Mouse (Mus musculus): ENCODE measurements at regions not wholly inside any gene's neighbourhood (a gene's known extent, or its start where the extent isn't known, plus 50 kb on each side); places are given as distances from the start of the nearest gene placed in this dataset.

GRCm38 (mm10) chr12:92509494-92509893 is 660.5 kb upstream of the Sel1l start:
- no peak for DNase-seq

GRCm38 (mm10) chr12:92508796-92509489 is 660.0 kb upstream of the Sel1l start:
- no peak for DNase-seq

- DNase-seq = no peak
These were observed 635.0 kb upstream of the Sel1l start for GRCm38 (mm10) chr12:92483984-92484383.

GRCm38 (mm10) chr12:92474293-92475062 is 625.5 kb upstream of the Sel1l start:
- DNase-seq = no peak

GRCm38 (mm10) chr12:92451110-92451818 is 602.3 kb upstream of the Sel1l start:
- no peak for DNase-seq

- DNase-seq = no peak
These were observed 569.5 kb upstream of the Sel1l start for GRCm38 (mm10) chr12:92418458-92418857.

- peak in 1 of 2 experiments; percentile 1 for DNase-seq
These were observed 556.5 kb upstream of the Sel1l start for GRCm38 (mm10) chr12:92405506-92405905.

GRCm38 (mm10) chr12:92400987-92401386 is 552.0 kb upstream of the Sel1l start:
- DNase-seq = no peak

GRCm38 (mm10) chr12:92386195-92386594 is 537.2 kb upstream of the Sel1l start:
- DNase-seq = no peak

GRCm38 (mm10) chr12:92384266-92384937 is 535.4 kb upstream of the Sel1l start:
- no peak for DNase-seq

GRCm38 (mm10) chr12:92379130-92379529 is 530.2 kb upstream of the Sel1l start:
- no peak for DNase-seq

- no peak for DNase-seq
These were observed 517.0 kb upstream of the Sel1l start for GRCm38 (mm10) chr12:92365926-92366325.

- no peak for DNase-seq
These were observed 504.7 kb upstream of the Sel1l start for GRCm38 (mm10) chr12:92353386-92354257.

- DNase-seq = no peak
These were observed 469.3 kb upstream of the Sel1l start for GRCm38 (mm10) chr12:92318241-92318640.

- DNase-seq = no peak
These were observed 468.7 kb upstream of the Sel1l start for GRCm38 (mm10) chr12:92317609-92318008.

GRCm38 (mm10) chr12:92316285-92316684 is 467.3 kb upstream of the Sel1l start:
- DNase-seq = no peak

- no peak for DNase-seq
These were observed 466.9 kb upstream of the Sel1l start for GRCm38 (mm10) chr12:92315820-92316219.

GRCm38 (mm10) chr12:92302951-92303591 is 454.1 kb upstream of the Sel1l start:
- DNase-seq = peak; percentile 61 to 75

- no peak for DNase-seq
These were observed 445.9 kb upstream of the Sel1l start for GRCm38 (mm10) chr12:92294887-92295286.

GRCm38 (mm10) chr12:92293341-92293720 is 444.4 kb upstream of the Sel1l start:
- DNase-seq = no peak

Measured in adrenal gland, postnatal 36 days (tissue).